Mouse (Mus musculus) limb, embryonic 10.5 days (tissue): ENCODE measurements around the gene Sppl3. TPM values are rescaled to one million over a fixed set of nuclear protein-coding genes. Genes with fewer than 3 reads are reported as not detected.
"Not testable (repeated sequence)": the region's sequence is repeated elsewhere in the genome, so short reads cannot be mapped to it uniquely, and the experiment has no call there.

ENCODE experiments used
- DNase-seq: peaks from one replicate; pipeline ENCODE4 v3.0.0-alpha.2; 2017; ENCODE audit warnings: low spot score
- H3K27ac ChIP-seq: fragments of 300-500 bp; sonication (generic); 2 replicates; pipeline ENCODE4 v1.5.1; 2016; ENCODE audit warnings: mild to moderate bottlenecking
- H3K27me3 ChIP-seq: fragments of 300-500 bp; sonication (generic); 2 replicates; pipeline ENCODE4 v1.6.1; 2016; ENCODE audit warnings: low read depth, mild to moderate bottlenecking; ENCODE audit not compliant: poor library complexity, severe bottlenecking
- H3K36me3 ChIP-seq: fragments of 300-500 bp; sonication (generic); 2 replicates; pipeline ENCODE4 v1.6.1; 2016; ENCODE audit warnings: mild to moderate bottlenecking, moderate library complexity
- H3K4me1 ChIP-seq: fragments of 300-500 bp; sonication (generic); 2 replicates; pipeline ENCODE4 v1.6.1; 2016
- H3K4me3 ChIP-seq: fragments of 300-500 bp; sonication (generic); 2 replicates; pipeline ENCODE4 v1.5.1; 2016; ENCODE audit warnings: mild to moderate bottlenecking, moderate library complexity
- H3K9me3 ChIP-seq: fragments of 300-500 bp; sonication (generic); replicated peaks from 2 replicates; pipeline ENCODE4 v1.6.1; 2016; ENCODE audit warnings: mild to moderate bottlenecking
- WGBS: fragments of 180-500 bp; shearing (Covaris S2); methylation state at CpG from one replicate; pipeline ENCODE4 v1.1.7; 2016; 5-methylcytosine and 5-hydroxymethylcytosine counted together
- polyA plus RNA-seq: library from polyadenylated mRNA; unstranded; fragments of >200 nt; fragmentation: Nextera tagmentation; extraction: Ambion mirVana; gene quantifications from 2 replicates; pipeline ENCODE4 v1.2.1, GENCODE M21; 2016

Sppl3 gene
- polyA plus RNA-seq, 1 experiment from 2014 or later = 15.2 TPM

DNA sequence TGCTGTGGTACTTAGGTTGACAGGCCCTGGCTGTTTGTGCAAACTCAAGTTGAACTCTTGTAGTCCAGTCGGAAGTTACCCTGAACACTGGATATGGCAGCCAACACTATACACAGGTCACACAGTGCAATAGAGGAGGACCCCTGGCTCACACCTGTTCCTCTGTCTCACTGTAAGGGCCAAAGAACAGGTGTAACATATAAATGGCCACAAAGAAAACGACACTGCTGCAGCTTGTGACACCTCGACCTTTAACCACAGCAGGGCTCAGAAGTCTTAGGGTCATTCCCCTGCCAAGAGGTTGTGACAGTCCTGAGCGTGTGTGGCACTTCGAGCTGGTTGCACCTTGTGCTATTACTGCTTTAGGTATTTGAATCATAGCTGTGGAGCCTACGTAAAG, 89.5 kb downstream of the Sppl3 start:
- WGBS = 84% methylated on average over 6 of the region's 6 CpGs
- Histone ChIP-seq H3K36me3 (peaks cover 89% of the 10 kb centered on the region), H3K4me3 (no peak overlapping the region), H3K9me3 (no peaks in the 10 kb centered on the region), H3K27me3 (no peaks in the 10 kb centered on the region), H3K4me1 (no peaks in the 10 kb centered on the region), H3K27ac (no peak overlapping the region)
- no peak for DNase-seq

DNA sequence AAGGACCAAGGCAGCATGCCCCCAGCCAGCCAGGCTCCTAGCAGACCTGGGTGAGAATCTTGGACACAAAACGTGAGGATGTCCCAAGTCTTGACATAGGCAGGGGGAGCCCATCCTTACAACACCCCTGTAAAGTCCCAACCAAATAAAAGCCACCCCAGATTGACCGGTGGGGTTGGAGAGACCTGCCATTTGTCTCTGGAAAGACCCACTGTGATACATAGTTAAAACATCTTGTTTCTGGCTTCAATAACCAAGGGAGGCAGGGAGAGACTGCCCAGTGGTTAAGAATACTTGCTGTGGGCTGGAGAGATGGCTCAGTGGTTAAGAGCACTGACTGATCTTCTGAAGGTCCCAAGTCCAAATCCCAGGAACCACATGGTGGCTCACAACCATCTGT, 91.3 kb downstream of the Sppl3 start:
- Histone ChIP-seq H3K9me3 (no peaks in the 10 kb centered on the region), H3K36me3 (peaks cover 80% of the 10 kb centered on the region), H3K4me3 (no peak overlapping the region), H3K27me3 (no peaks in the 10 kb centered on the region), H3K4me1 (no peaks in the 10 kb centered on the region), H3K27ac (no peak overlapping the region)
- WGBS = 92% methylated on average over 2 of the region's 2 CpGs
- DNase-seq = no peak

DNA sequence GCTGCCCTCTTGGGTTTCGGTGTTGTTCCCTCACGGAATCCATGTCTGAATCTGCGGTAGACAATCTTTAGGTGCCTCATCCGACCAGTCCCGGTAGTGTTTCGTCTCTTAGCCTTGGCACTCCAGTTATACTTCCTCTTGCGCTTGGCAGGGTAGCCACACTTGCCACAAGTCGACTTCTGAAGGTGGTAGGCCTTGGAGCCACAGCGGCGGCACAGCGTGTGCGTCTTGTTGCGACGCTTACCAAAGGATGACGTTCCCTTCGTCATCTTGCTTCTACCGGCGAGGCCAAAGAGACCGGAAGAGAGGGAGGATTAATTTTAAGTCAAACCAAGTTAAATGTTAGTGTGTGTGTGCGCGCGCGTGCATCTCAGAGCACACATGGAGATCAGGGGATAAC, 92.3 kb downstream of the Sppl3 start:
- not testable (repeated sequence) for H3K4me3 ChIP-seq, H3K9me3 ChIP-seq, H3K27me3 ChIP-seq, H3K27ac ChIP-seq, H3K4me1 ChIP-seq, DNase-seq
- 98% methylated on average over 23 of the region's 23 CpGs for WGBS
- H3K36me3 ChIP-seq = peaks cover 76% of the 10 kb centered on the region

DNA sequence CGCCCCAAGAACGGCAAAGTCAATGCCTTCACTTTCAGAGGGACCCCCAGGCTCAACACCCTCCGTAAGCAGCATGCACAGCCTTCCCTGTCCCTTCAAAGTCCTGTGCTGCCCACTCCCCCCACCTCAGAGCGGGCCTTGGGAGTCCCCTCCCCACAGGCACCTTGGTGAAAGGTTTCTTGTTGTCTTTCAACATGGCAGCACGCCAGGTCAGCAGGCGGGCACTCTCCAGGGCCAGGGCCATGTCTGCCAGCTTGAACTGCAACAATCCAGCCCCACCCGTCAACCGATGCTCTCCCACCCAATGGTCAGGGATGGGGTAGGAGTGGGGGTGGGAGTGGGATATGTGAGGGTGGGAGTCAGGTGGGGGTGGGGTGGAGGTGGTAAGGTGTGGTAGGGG, 100.2 kb downstream of the Sppl3 start:
- Histone ChIP-seq H3K36me3 (peaks cover 81% of the 10 kb centered on the region), H3K27ac (0 out of 2 replicates have a peak overlapping the region, but pooled peaks have one; percentile 1)
- WGBS = 94% methylated on average over 8 of the region's 8 CpGs

DNA sequence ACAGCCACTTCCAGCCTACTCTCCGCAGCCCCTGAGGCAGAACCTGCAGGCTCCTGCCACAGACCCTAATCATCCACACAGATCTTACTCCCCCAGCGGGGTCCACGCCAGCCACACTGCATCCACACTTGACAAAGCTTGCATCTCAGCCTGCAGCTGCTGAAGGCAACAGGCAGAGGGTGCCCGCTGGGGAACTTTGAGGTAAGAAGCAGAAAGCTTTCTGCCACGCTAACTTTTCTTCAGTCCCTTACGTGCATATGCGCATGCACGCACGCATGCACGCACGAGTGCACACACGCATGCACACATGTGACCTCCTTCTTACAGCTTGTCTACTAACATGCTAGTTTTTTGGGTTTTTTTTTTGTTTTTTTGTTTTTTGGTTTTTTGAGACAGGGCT, 102.3 kb downstream of the Sppl3 start:
- Histone ChIP-seq H3K9me3 (no peaks in the 10 kb centered on the region), H3K4me1 (peaks cover 5% of the 10 kb centered on the region; the same call in 1 of the 2 replicates), H3K36me3 (peaks cover 86% of the 10 kb centered on the region), H3K27ac (no peak overlapping the region), H3K4me3 (no peak overlapping the region), H3K27me3 (no peaks in the 10 kb centered on the region)
- DNase-seq = no peak
- WGBS = 96% methylated on average over 12 of the region's 12 CpGs

More for the DNA sequence above, 100.2 kb downstream of the Sppl3 start:
- no peak for DNase-seq
- no peaks in the 10 kb centered on the region for H3K27me3 ChIP-seq
- H3K9me3 ChIP-seq = no peaks in the 10 kb centered on the region
- H3K4me1 ChIP-seq = 0 out of 2 replicates have a peak, but pooled peaks cover 4% of the 10 kb centered on the region
- H3K4me3 ChIP-seq = no peak overlapping the region

DNA sequence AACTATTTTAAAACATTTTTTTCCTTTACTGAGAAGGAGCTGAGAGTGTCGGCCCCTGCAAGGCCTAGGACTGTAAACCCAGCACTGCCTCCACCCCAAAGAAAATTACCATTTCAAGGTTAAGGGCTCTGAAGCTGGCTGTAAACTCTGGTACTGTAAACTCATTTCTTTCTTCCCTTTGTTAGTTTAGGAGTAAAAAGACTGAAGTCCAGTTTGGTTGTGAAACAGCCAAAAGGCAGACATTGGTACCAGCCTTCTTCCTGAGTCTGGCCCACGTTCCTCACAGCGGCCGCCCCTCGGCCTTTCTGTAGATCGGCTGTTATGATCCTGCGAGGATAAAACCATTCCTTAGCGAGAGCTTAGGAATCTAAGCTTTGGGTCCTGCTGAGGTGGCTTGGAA, 103.6 kb downstream of the Sppl3 start:
- Histone ChIP-seq H3K27me3 (no peaks in the 10 kb centered on the region), H3K27ac (no peak overlapping the region), H3K4me1 (peaks cover 17% of the 10 kb centered on the region), H3K9me3 (no peaks in the 10 kb centered on the region), H3K4me3 (no peak overlapping the region), H3K36me3 (peaks cover 84% of the 10 kb centered on the region)
- no peak for DNase-seq
- WGBS = 93% methylated on average over 8 of the region's 8 CpGs

DNA sequence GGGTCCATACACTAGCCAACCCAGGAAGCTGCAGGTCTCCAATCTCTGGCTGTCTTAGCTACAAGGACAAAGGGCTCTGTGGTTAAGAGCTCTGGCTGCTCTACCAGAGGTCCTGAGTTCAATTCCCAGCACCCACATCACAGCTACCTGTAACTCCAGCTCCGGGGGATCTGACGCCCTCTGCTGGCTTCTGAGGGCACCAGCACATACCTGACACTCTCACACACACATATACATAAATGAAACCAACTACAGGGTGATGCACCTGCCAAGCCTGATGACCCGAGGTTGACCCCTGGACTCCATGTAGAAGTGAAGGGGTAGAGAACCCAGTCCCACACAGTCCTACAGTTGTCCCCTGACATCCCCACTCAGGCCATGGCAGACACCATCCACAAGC, 105.5 kb downstream of the Sppl3 start:
- no peak for DNase-seq
- WGBS = 88% methylated on average over 3 of the region's 3 CpGs
- H3K4me3 ChIP-seq = no peak overlapping the region
- no peaks in the 10 kb centered on the region for H3K9me3 ChIP-seq
- H3K4me1 ChIP-seq = peaks cover 14% of the 10 kb centered on the region
- peaks cover 68% of the 10 kb centered on the region for H3K36me3 ChIP-seq
- H3K27me3 ChIP-seq = no peaks in the 10 kb centered on the region
- no peak overlapping the region for H3K27ac ChIP-seq

DNA sequence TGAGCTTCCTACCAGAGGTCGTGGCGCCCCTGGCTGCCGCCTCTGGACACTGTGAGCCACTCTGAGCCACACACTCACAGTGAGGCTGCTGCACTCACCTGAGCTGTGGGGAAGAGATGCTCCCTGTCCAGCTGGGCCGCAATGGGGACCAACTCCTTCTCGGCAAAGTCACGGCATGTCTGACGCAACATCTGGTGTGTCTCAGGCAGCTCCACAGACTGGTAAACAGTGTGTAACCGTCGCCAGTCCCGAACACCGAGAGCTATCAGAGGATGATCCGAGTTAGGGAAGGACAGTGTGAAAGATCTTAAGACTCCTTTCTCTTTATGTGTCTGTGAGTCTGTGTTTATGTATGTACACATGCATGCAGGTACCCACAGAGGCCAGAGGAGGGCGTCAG, 106.5 kb downstream of the Sppl3 start:
- DNase-seq = no peak

DNA sequence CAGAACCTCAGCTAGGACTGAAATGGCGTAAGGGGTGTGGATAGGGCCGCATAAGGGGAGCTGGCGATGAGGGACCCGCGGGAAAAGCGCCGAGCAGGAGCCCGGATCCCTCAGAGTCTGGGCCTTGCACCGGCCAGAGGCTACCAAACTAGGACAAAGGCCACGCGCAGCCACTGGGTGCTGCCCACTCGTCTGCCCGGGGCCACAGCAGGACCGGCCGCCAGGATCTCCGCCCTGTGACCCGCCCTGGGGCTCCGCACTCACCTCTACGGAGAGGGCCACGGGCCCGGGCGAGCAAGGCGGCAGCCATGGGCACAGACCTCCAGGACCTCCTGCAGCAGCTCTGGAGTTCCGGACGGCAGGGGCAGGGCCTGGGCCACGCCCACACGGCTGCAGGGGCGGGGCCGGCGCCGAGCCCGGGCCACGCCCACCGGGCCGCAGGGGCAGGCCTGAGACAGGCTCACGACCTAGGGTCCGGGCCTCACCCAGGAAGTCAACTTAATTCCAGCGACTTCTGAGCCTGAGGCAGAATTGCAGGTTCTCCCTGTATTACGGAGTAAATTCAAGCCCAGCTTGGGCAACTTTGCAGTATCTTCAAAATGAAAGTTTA, 108.1 kb downstream of the Sppl3 start, which contains the start of gene Acads:
Gene Acads (minus strand): TSS at position 386 of the 610 bp plus-strand sequence.
- H3K4me1 ChIP-seq = peaks cover 14% of the 10 kb centered on the region
- under 1% methylated on average over 39 of the region's 39 CpGs for whole genome bisulfite sequencing
- H3K27ac ChIP-seq = peak within 1 kb of the TSS; percentile 92
- DNase-seq = peak; percentile 90
- H3K27me3 ChIP-seq = no peaks in the 10 kb centered on the region
- H3K9me3 ChIP-seq = no peaks in the 10 kb centered on the region
- peaks cover 65% of the 10 kb centered on the region for H3K36me3 ChIP-seq
- H3K4me3 ChIP-seq = peak within 1 kb of the TSS; percentile 87

More for the DNA sequence above, 106.5 kb downstream of the Sppl3 start:
- Histone ChIP-seq H3K27me3 (no peaks in the 10 kb centered on the region), H3K27ac (no peak overlapping the region), H3K9me3 (no peaks in the 10 kb centered on the region), H3K4me3 (no peak overlapping the region), H3K36me3 (peaks cover 65% of the 10 kb centered on the region), H3K4me1 (peaks cover 14% of the 10 kb centered on the region)
- WGBS = 96% methylated on average over 13 of the region's 13 CpGs

DNA sequence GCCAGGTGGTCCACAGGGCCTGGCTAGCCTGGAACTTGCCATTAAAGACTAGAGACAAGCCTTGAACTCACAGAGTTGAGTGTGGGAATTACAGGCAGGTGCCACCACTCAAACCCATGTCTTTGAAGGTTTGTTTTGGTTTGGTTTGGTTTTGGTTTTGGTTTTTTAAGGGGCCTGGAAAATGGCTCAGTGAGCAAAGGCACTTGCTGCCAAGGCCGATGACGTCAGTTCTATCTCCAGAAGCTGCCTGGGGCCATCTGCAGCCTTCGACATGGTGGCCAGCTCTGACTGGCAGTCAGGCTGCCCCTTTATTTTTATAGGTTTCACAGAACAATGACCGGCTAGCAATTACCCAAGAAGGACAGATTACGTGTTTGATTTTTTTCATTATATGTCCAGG, 110.0 kb downstream of the Sppl3 start:
- Histone ChIP-seq H3K4me1 (peaks cover 23% of the 10 kb centered on the region), H3K27ac (no peak overlapping the region), H3K9me3 (no peaks in the 10 kb centered on the region), H3K27me3 (no peaks in the 10 kb centered on the region), H3K4me3 (no peak overlapping the region), H3K36me3 (peaks cover 65% of the 10 kb centered on the region)
- DNase-seq = no peak
- WGBS = 83% methylated on average over 5 of the region's 5 CpGs

DNA sequence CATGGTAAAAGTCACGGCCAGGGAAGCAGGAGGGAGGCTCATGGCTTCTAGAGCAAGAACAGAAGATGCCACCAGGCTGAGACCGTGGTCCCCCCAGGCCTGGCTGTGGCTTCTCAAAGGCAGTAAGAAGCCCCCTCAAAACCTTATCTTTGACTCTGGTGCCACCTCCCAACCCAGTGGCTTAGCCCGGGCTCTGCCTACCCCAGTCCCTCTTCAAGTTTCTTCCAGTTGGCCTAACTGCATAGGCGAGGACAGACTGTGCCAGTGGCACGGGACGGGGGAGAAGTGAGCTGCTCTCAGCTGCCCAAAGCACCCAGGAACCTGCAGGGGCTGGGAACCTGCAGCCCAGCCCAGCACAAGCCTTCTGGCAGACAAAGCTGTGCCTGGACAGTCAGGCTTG, 113.8 kb downstream of the Sppl3 start:
- Histone ChIP-seq H3K4me3 (no peak overlapping the region), H3K27ac (no peak overlapping the region), H3K27me3 (no peaks in the 10 kb centered on the region), H3K4me1 (peaks cover 8% of the 10 kb centered on the region; the same call in 1 of the 2 replicates), H3K36me3 (peaks cover 83% of the 10 kb centered on the region), H3K9me3 (no peaks in the 10 kb centered on the region)
- WGBS = 93% methylated on average over 6 of the region's 6 CpGs
- DNase-seq = no peak

DNA sequence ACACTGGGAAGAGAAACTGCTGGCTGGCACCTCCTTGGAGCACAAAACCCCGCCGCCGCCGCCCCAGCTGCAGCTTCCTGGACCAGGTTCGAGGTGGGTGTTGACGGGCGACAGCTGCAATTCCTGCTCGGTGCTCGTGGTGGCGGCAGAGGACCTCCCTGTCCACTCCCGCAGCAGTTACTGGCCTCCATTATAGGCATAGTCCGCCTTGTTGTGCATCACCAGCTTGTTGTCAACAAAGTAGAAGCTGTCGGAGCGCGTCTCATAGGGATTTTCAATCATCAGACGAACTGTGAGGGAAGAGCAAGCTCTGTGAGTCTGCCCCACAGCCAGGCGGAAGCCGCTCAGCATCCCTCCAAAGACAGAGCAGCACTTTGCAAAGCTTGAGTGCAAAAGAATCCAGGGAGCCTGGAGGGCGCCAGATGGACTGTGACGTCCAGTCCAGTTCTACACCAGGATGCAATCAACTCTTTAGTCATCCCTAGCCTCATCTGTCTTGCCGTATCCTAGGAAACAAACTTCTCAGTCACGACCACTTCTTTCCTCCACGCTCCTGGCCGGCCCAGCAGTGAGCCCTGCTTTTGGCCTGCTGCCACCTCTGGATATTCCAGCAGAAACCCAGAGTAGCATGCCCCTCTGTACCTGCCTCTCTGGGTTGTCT, 114.4 kb downstream of the Sppl3 start:
- peaks cover 89% of the 10 kb centered on the region for H3K36me3 ChIP-seq
- 34% methylated on average over 24 of the region's 24 CpGs for WGBS

DNA sequence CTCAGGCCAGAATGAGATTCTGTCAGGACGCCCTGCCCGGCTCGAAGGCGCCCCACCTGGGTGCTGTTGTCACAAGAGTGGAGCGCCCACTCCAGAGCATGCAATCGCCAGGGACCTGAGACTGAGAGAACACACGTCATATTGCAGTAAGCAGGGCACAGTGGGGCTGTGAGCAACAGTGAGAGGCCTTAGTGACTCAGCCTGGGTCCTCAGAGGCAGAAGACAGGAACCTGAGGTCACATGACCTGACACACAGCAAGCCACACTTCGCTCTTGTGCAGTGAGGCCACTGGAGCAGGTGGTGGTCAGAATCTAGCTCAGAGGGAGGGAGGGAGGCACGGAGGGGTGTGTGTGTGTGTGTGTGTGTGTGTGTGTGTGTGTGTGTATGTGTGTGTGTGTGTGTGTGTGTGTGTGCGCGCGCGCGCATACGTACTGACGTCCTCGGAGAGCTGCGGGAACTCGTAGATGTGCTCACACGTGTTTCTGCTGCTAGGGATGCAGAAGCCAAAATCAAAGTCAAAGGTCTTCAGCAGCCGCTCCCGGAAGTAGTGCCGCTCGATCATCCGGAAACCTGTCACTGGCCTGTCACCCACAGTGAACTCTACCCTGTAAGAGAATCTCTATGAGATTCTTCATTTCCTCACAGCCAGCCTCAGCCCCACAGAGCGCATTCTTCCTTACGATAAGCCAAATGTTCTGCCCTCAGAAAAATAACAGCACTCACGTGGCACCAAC, 115.8 kb downstream of the Sppl3 start:
- no peak for DNase-seq
- 92% methylated on average over 28 of the region's 28 CpGs for WGBS
- peaks cover 99% of the 10 kb centered on the region for H3K36me3 ChIP-seq
- H3K27me3 ChIP-seq = no peaks in the 10 kb centered on the region
- H3K9me3 ChIP-seq = no peaks in the 10 kb centered on the region
- peaks cover 8% of the 10 kb centered on the region; the same call in 1 of the 2 replicates for H3K4me1 ChIP-seq
- no peak overlapping the region for H3K4me3 ChIP-seq
- H3K27ac ChIP-seq = no peak overlapping the region

More for the DNA sequence above, 114.4 kb downstream of the Sppl3 start:
- Histone ChIP-seq H3K27ac (peak overlapping the region; percentile 21; the same call in 1 of the 2 replicates), H3K27me3 (no peaks in the 10 kb centered on the region), H3K4me3 (no peak overlapping the region), H3K4me1 (peaks cover 8% of the 10 kb centered on the region; the same call in 1 of the 2 replicates), H3K9me3 (no peaks in the 10 kb centered on the region)
- DNase-seq = peak; percentile 84
